19 mouse cellular contexts compared by ENCODE assay signal in genomic region chr4:107969781-107970180, GRCm38 (mm10). TPM values are rescaled to one million over a fixed set of nuclear protein-coding genes. Genes with fewer than 3 reads are reported as not detected.
"Had no signal": no experiment of that assay in that cellular context is flagged by ENCODE, and none has a peak within 500 bp of the region (broad histone marks: within the 10 kb centered on the region; RNA-seq: fewer than 3 reads in every experiment).

No protein-coding gene starts in this region.

- H3K4me2 ChIP-seq: liver, embryonic 11.5 days; liver, embryonic 15.5 days; neural tube, embryonic 12.5 days had no signal

- DNase-seq: kidney, adult 8-10 months; kidney, postnatal 25 days; lung, adult 2 months; lung, postnatal 36 days; midbrain, embryonic 14.5 days; right cerebral cortex, postnatal 14 days; thymus, postnatal 4 days had no signal

- H3K4me3 ChIP-seq: left cerebral cortex, adult 2 months; limb, embryonic 10.5 days; liver, embryonic 15.5 days; midbrain, embryonic 10.5 days; neural tube, embryonic 12.5 days had no signal

- ATAC-seq: lung, postnatal 0 days had no signal

- H3K9ac ChIP-seq: liver, embryonic 15.5 days; neural tube, embryonic 12.5 days had no signal

- H3K27ac ChIP-seq: left cerebral cortex, adult 2 months; limb, embryonic 10.5 days; liver, embryonic 15.5 days; midbrain, embryonic 10.5 days; neural tube, embryonic 12.5 days; stomach, postnatal 0 days had no signal

- H3K27me3 ChIP-seq: liver, embryonic 15.5 days; neural tube, embryonic 12.5 days had no signal

- H3K36me3 ChIP-seq: limb, embryonic 10.5 days; liver, embryonic 15.5 days; midbrain, embryonic 10.5 days; neural tube, embryonic 12.5 days had no signal

- H3K4me1 ChIP-seq: liver, embryonic 15.5 days; neural tube, embryonic 12.5 days had no signal

- H3K9me3 ChIP-seq: limb, embryonic 10.5 days; liver, embryonic 15.5 days; midbrain, embryonic 10.5 days; neural tube, embryonic 12.5 days had no signal

RNA-seq across cellular contexts. Expression of gene Slc1a7, which starts 1.6 kb away (rescaled TPM):
- total RNA-seq: layer of hippocampus, postnatal 25 days; megakaryocyte progenitor cell, adult 5-6 weeks; neutrophil, adult 5-6 weeks had no signal
- polyA plus RNA-seq: kidney, embryonic 16.5 days; limb, embryonic 10.5 days; liver, embryonic 11.5 days; liver, embryonic 15.5 days; midbrain, embryonic 10.5 days; midbrain, embryonic 14.5 days; neural tube, embryonic 12.5 days had no signal
